Mouse (Mus musculus) bone marrow, adult 2 months (tissue): ENCODE data around the gene Pcdh15. TPM values are rescaled to one million over a fixed set of nuclear protein-coding genes. Genes with fewer than 3 reads are reported as not detected.

Experiments
- H3K27ac ChIP-seq: fragments of 200-500 bp; 2 replicates; pipeline ENCODE4 v1.5.1; 2012; ENCODE audit warnings: low read depth, mild to moderate bottlenecking, control low read depth, inconsistent platforms, low read length; ENCODE audit not compliant: control insufficient read depth, poor library complexity, insufficient read depth
- H3K4me1 ChIP-seq: fragments of 200-500 bp; 2 replicates; pipeline ENCODE4 v1.6.1; 2011; ENCODE audit warnings: low read length; ENCODE audit not compliant: control insufficient read depth, insufficient read depth
- H3K4me3 ChIP-seq: fragments of 200-500 bp; replicated peaks from 2 replicates; pipeline ENCODE3; 2011; ENCODE audit warnings: mild to moderate bottlenecking, low read depth, low read length, control low read depth; ENCODE audit not compliant: control insufficient read depth
- CTCF ChIP-seq: fragments of 200-500 bp; IDR thresholded peaks from 2 replicates; pipeline ENCODE4 v1.5.1; 2011; ENCODE audit warnings: low read length, control low read depth; ENCODE audit not compliant: control insufficient read depth, insufficient read depth
- POLR2A ChIP-seq: fragments of 200-500 bp; IDR thresholded peaks from 2 replicates; pipeline ENCODE4 v1.6.1; 2011; ENCODE audit warnings: low read depth, mild to moderate bottlenecking, control low read depth, low read length, borderline replicate concordance; ENCODE audit not compliant: control insufficient read depth
- WGBS: fragments of 180-500 bp; shearing (Covaris S2); methylation state at CpG from one replicate; pipeline ENCODE4 v1.1.7; 2018; 5-methylcytosine and 5-hydroxymethylcytosine counted together
- polyA plus RNA-seq: library from polyadenylated mRNA; stranded (reverse); fragments of >200 nt; gene quantifications from 2 replicates; pipeline ENCODE4 v1.2.4, GENCODE M21; 2011; ENCODE audit warnings: low replicate concordance; ENCODE audit not compliant: missing spikeins, insufficient read depth, insufficient read length

The Pcdh15 gene
- polyA plus RNA-seq, 1 experiment: 0.47 TPM

DNA sequence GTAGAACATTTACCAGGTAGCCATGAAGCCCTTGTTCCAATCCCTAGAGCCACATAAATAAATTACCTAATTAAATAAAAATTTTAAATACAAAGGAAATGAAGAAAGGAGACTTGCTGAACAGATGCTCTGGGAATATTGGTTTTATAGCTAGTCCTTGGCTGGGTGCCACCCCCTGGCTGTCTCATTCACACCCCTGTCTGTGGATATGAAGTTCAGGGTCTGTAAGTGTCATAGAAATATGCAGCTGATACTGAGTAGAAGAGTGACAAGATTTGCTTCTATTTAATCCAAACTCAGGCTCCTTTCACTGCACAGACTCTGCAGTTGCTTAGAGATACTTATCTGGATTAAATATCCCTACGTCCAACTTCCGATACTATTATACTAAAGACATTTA is 1205.0 kb downstream of the Pcdh15 start:
- Histone ChIP-seq H3K4me1 (no peaks in the 10 kb centered on the region), H3K27ac (no peak overlapping the region), H3K4me3 (no peak overlapping the region)
- no peak for TF ChIP-seq POLR2A
- TF ChIP-seq CTCF: no peak
- 96% methylated on average over 2 of the region's 2 CpGs for WGBS

DNA sequence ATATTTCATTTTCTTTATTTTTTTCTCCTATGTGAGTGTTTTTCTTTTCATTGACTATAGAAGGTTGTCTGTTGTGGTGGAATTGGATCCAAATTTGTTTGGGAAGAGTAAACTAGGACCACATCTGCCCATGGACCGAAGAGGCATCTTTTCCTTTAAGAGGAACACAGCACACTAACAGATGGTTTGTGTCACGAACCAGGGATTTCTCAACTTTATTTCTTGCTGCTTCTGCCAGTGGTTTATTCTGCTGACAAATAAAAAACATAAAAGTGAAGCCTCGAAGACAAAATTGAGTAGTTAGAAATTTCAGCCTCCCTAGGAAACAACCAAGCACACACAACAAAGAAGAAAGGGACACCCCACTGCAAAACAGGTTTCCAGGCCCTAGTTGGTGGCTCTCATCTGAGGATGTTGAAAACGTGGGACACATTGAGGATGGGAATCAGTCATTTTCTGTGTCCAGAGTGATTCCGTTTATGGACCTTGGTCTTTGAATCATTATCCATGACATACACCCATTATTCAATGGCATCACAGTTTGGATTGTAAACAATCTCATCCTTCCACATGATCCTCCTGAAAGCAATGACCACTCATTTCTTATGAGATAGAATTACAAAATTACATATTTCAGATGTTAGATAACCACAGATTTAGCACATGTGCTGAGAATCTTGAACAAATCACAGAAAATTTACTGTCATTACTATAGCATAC is 1206.5 kb downstream of the Pcdh15 start:
- WGBS: 60% methylated on average over 5 of the region's 5 CpGs

DNA sequence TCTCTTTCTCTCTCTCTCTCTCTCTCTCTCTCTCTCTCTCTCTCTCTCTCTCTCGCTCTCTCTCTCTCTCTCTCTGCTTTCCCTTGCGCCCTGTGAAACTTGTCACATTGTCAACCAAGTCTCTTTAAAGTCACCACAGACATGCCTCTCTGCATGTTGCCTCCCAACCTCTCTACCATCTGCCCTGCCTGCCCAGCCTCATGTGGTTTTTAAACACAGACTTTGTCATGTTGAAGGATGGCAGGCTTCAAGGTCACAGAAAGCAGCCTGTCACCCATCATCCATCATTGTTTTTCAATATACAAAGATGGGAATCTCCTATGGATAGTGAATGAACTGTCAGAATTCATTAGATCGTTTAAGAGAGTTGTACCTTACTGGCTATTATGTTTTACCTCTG is 1207.9 kb downstream of the Pcdh15 start:
- 77% methylated on average over 3 of the region's 3 CpGs for WGBS
- no peaks in the 10 kb centered on the region for H3K4me1 ChIP-seq
- H3K4me3 ChIP-seq: no peak overlapping the region
- no peak overlapping the region for H3K27ac ChIP-seq
- TF ChIP-seq CTCF (no peak), POLR2A (no peak)

More for the DNA sequence above, 1206.5 kb downstream of the Pcdh15 start:
- H3K27ac ChIP-seq: no peak overlapping the region
- H3K4me3 ChIP-seq: no peak overlapping the region
- no peaks in the 10 kb centered on the region for H3K4me1 ChIP-seq
- no peak for TF ChIP-seq POLR2A
- TF ChIP-seq CTCF: no peak

DNA sequence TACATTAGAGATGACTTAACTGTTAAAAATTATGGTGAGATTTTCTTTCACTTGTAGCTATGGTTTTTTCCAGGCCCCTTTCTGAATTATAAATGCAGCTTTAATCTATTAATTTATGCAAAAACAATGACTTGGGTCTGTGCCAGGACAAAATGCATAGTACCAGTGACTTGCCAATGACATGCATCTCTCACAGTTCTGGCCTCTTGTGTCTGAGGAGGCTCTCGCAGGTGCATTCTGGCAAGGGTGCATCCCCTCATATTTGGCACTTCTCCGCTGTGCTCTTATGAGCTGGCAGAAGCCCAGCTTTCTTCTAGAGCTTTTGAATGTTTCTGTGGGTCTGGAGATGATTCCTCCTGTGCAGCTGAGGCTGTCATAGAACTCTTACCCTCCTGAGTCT is 1216.9 kb downstream of the Pcdh15 start:
- TF ChIP-seq CTCF (no peak), POLR2A (no peak)
- H3K27ac ChIP-seq: no peak overlapping the region
- H3K4me3 ChIP-seq: no peak overlapping the region
- no peaks in the 10 kb centered on the region for H3K4me1 ChIP-seq
- whole genome bisulfite sequencing: 78% methylated on average over 2 of the region's 2 CpGs

DNA sequence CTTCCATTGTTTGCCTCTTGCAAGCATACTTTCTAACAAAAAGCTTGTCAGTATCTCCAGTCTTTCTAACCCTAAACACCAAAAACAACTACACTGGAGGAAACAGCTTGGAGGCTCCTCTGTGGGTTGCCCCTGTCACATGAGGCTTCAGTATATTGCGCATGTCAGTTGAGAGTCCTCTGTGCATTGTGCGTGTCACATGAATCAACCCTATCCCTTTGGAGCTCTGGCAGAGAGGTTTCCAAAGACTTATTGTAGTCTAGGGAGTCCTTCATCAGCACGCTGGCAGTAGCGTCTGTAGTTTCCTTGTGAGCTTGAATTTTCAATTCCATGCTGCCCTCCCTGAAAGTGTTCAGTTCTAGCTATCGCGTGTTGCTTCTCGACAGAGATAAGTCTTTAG is 1236.3 kb downstream of the Pcdh15 start:
- Histone ChIP-seq H3K4me3 (no peak overlapping the region), H3K27ac (no peak overlapping the region), H3K4me1 (no peaks in the 10 kb centered on the region)
- TF ChIP-seq CTCF (no peak), POLR2A (no peak)
- WGBS: 88% methylated on average over 7 of the region's 7 CpGs

DNA sequence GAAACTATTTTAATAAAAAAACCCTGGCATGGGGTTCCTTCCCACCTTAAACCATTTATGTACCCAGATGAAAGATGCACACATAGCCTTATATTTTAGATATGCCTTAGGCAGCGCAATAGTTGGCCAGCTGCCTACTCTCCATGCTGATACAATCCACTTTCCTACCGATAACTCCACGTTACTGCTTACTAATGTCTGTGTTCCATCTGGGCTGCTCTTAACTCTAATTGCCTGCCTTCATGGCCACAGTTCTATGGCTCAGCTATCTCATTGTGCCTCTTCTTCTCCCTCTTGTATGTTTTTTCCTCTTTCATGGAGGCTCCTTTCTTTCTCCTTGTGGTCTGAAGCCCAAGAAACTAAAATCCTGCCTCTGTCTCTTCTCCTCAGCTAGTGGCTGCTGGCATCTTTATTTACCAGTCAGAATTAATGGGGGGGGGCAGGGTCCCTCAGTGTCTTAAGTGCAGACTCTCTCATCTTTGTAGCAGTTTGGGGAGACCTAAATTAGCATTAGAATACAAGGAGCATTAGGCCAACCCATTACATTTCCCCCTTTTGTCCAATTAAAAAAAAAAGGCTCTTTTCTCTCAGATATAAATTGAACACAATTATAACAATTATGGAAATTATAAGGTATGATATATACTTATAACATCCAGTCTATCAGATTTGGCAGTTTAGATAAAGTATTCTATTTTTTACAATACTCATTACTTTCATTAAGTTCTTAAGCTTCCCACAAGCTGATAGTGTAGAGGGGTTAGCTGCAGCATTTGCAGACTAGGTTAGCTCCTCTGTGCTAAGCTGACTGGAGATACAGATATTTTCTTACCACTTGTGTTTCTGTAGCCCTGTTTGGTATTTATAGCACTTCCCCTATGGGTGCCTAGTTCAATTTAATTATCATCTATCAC is 1240.4 kb downstream of the Pcdh15 start:
- no peak overlapping the region for H3K27ac ChIP-seq
- H3K4me3 ChIP-seq: no peak overlapping the region
- WGBS: 77% methylated on average over 3 of the region's 3 CpGs
- H3K4me1 ChIP-seq: no peaks in the 10 kb centered on the region
- TF ChIP-seq POLR2A (no peak), CTCF (no peak)

DNA sequence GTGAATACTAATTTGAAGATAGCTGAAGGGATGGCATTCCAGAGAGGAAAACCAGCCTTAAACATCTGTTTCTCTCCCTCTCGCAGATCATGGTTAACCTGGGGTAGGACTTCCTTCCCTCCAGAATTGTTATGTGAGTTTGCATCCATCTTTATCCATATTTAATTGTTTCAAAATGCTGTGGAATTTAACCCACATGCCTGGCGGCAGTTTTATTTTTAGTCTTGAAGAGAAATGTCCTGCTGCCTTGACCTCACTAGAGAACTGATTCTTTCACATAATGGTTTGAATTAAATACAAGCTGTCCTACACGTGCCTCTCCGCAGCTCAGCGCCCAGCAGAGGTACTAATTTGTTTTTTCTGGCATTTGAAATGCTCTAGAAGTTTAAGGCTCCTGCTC is 1260.4 kb downstream of the Pcdh15 start:
- H3K27ac ChIP-seq: no peak overlapping the region
- H3K4me3 ChIP-seq: no peak overlapping the region
- no peaks in the 10 kb centered on the region for H3K4me1 ChIP-seq
- WGBS: 73% methylated on average over 5 of the region's 5 CpGs
- TF ChIP-seq POLR2A (no peak), CTCF (no peak)

DNA sequence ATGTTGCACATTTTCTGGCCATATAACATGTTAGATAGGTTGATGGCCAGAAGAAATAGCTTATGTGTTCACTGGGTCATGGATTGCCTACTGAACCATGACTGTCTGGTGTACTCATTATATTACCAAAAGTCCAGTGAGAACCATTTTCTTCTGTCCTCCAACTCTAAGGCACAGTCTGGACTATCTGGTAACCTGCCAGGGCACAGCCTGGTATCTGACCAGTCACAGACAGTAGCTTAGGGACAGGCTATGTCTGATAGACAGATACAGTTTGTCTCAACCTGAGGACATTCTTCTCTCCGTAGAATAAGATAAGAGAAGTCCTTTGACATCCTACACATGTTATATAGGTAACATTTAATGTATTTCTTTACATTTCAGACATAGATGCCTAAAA is 1279.6 kb downstream of the Pcdh15 start:
- Histone ChIP-seq H3K27ac (no peak overlapping the region), H3K4me1 (no peaks in the 10 kb centered on the region), H3K4me3 (no peak overlapping the region)
- TF ChIP-seq POLR2A: no peak
- TF ChIP-seq CTCF: no peak
- WGBS: 80% methylated on average over 1 of the region's 1 CpGs
